Mouse (Mus musculus) CD4-positive helper T cell, adult 2 months (primary cell): ENCODE data around the gene Cnga1.
"Not testable (repeated sequence)": the region's sequence is repeated elsewhere in the genome, so short reads cannot be mapped to it uniquely, and the experiment has no call there.

ENCODE experiments used
- DNase-seq: peaks from one replicate; pipeline ENCODE4 v3.0.0-alpha.2; 2012; ENCODE audit warnings: low read depth, missing footprints, low spot score

Cnga1 gene

DNA sequence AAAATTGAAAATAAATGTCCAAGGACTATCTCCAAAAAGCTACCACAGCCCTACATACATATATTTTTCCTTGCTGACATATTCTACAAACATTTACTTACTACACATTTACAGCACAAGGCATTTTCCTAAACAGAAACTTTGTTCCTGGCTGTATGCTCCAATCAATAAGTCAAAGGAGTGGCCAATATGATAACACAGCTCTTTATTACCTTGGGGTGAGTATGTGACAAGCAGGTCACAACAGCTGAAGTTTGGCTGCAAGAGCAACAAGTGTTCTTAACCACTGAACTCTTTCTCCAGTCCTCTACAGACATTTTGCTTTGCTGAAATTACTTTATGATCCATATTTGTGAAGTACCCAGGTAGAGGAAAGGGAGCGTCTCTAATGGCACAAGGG lies 4.0 kb downstream of the Cnga1 start:
- no peak for DNase-seq

DNA sequence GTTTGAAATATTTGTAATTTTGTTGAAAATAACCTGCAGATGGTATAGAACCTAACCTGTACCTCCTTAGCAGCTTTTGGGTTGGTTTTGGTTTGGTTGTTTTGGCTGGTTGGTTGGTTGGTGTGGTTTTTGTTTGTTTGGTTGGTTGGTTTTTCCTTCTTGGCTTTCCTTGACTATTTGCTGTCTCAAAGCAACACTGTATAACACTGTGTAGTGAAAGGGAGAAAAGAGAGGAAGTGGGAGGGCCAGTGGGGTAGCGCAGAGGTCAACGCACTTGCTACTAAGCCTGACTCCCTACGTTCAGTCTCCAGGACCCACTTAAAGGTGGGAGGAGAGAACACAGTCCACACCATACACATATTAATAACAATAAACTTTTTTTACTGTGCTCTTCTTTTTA lies 7.5 kb downstream of the Cnga1 start:
- DNase-seq, result peak; percentile 50

DNA sequence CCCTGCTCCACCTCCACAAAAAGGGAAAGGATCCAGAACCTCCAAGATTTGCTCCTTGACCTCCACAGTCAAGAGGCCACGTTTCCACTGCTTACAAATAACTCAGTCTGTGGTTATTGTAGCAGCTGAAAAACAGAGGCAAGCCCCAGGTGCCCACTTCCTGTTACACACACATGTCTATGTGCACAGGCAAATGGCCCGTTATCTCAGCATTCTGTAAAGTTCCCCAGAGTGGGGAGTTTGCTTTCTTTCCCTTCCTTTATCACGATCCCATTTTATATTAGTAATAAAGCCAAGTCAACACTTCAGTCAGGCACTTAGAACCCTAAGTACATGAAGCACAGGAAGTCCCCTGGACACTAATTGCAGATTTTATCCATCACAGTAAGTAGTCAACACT lies 8.0 kb downstream of the Cnga1 start:
- DNase-seq, result peak; percentile 84

DNA sequence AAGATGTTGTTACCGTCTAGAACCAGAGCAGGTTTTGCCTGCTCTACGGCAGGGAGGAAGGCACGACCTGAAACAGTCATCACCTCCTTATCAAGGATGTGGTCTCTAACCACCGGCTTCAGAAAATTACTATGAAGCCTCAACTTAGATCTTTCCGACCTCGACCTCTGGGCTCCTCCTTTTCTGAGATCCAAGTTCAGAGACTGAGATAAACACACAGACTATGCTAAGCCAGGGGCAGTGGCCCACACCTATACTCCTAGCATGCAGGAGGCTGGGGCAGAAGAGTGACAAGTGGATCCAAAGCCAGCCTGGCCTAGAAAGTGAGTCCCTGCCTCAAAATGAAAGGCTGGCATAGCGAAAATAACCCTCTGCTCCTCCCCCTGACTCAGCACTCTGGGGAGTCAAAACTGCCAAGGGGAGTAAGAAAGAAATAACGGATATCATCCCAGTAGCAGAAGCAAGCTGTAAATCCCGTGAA lies 9.2 kb downstream of the Cnga1 start:
- peak; percentile 93 for DNase-seq

DNA sequence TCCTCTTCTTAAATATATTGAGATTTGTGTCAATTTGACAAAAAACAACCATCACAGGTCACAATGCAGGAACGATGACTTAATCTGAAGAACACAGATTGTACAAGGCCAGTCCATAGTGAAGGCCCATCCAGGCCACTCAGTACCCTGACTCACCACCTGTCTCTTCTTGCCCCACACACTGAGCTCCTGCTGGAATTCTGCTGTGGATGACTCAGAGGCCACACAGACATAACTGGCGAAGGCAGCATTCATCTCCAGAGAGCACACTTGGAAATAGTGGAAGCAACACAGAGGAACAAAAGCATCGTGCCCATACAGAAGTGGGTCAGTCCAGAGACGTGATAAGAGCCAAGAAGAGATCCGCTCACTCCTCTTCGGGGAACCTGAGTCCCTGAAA lies 14.0 kb downstream of the Cnga1 start:
- no peak for DNase-seq

DNA sequence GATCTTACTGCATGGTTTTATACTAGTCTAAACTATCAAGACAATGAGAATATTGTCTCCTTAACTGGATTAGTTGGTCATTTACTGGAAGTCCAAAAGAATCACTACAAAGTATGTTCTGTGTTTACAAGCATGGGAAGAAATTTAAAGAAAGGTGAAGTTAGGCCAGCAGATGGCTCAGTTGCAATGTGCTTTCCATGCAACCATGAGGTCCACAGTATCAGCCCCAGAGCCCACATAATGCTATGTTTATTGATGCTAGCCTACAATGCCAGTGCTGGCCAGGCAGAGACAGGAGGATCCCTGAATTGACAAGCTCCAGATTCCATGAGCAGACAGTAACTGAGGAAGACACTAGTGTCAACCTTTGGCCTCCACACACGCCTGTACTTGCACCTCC lies 23.1 kb downstream of the Cnga1 start:
- DNase-seq, result peak; percentile 41

DNA sequence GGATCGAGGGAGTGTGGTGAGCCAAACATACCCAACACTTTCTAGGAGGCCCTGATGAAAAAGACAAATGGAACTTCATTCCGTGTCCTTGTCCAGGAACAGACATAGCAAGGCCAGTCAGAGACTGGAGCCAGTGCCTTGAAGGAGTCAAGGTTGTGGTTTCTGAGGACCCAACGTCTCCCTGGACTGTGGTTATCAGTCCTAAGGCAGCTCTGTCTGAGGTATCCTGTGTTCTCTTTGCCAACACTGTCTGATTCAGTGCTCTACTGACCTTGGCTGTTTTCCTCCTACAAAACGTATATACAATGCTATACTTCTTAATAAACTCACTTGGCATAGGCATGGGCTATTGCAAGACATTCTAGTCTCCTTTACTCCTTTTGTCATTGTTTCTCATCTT lies 26.7 kb downstream of the Cnga1 start:
- DNase-seq, result no peak

DNA sequence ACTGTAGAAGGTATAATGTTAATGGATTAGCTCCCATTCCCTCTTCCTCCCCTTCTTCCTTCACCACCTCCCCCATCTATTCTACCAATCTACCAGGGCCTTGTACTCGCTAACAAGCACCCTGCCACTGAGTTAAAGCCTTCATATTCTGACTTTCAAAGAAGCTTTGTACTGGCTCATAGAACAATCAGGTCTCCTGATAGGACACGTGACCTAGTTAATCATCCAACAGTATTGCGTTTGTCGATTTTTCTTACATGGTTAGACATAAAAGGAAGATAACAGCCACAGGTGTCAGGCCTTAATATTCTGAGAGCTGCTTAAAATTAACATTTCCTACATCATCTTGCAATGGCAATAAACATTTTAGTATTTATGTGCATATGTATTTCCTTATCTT lies 40.9 kb downstream of the Cnga1 start:
- no peak for DNase-seq

DNA sequence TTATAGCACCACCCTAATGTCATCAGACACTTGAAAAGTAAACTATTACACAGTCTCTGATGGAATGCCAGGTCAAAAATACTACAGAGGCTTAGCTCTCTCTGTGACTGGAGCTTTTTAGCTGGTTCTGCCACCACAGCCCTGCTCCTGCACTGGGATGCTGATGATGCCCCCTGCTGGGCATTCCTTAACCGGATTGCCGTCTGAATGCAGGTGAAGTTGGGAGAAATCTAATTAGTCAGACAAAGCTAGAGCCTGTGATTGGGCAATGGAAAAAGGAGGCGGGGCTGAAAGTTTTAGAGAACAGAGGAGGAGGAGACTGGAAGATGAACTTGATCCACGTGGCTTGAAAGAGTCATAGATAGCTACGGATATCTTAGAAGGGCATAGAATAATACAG lies 43.1 kb downstream of the Cnga1 start:
- peak; percentile 56 for DNase-seq

DNA sequence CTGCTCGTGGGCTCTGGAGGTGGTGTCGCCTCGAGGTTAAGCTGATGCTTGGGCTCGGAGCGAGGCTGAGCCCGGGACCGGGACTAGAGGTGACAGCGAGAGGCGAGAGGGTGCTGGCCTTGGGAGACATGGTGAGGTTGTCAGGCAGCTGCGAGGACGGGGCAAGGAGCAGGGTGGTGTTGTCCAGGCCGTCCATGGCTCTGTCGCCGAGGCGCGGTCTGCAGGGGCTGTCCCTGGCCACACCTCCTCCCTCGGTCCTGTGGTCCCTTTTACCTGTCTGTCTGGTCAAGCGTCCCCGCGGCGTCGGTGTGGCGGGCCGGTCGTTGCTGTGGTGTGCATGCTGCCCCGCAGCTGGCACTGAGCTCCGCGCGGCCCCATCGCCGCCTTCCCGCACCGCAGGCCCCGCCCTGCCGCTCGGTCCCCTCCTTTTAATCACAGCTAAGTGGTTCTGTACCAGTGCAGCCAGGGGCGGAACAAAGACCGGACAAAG lies 56.8 kb downstream of the Cnga1 start, which contains the start of gene Gm5868:
Gm5868 (minus strand) TSS at position 360 of the 490 bp plus-strand sequence.
- peak; percentile 5 for DNase-seq

DNA sequence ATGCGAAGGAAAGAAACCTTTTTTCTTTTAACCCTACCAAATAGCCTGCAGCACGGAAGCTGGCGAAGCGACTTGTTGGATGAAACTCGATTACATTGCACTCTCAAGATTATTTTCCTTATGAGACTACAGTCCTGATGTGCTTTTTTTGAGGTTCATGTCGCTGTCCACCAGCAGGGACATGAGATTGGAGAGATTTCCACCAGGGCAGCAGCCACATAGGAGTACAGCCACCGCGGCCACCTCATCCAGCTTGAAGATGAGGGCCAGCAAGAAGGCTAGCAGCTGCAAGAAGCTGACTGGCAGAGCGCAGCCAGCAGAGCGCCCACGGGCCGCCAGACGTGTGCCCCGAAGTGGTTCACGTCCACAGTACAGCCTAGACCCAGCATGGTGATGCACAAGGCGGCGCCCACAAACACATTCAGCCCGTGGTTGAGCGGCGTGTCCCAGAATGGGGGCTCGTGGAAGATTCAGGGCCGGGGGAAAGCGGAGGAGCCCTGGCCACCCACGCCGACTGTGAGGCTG lies 57.3 kb downstream of the Cnga1 start:
- DNase-seq, result not testable (repeated sequence)

DNA sequence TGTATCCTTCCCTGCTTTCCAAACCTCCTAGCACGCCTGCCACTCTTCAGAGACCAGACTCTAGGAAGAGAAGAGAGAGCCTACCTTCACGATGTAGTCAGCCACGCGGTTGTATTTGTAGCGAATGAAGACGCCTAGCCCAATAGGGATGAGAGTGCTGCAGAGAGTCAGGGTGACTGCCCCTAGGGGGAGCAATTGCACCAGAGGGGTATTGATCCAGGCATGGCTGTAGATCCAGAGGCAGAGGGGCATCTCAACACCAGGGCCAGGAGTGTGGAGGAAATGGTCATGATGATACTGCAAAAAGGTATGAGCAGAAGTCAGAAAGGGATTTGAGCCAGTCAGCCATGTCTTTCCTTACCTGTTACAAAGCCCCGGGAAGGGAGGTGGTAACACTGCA lies 58.0 kb downstream of the Cnga1 start:
- DNase-seq, result peak; percentile 32

DNA sequence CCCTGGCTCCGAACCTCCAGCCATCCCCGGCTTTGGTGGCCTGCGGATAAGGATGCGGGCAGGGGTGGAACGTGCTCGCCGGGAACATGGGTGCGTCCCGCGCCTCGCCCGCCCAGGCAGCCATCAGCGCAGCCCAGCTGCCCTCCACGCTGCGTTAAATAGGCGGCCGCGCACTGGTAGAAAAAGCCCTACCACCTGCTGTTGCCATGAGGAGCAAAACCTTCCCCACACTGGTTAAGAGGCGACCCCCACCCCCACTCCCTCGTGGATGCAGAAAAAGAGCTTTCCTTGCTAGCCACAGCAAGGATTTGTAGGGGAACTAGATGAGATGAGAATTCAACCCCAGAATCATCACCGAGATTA lies 63.1 kb downstream of the Cnga1 start, which contains the start of gene Zar1:
Zar1 (minus strand) TSS at position 285 of the 363 bp plus-strand sequence.
- not testable (repeated sequence) for DNase-seq

DNA sequence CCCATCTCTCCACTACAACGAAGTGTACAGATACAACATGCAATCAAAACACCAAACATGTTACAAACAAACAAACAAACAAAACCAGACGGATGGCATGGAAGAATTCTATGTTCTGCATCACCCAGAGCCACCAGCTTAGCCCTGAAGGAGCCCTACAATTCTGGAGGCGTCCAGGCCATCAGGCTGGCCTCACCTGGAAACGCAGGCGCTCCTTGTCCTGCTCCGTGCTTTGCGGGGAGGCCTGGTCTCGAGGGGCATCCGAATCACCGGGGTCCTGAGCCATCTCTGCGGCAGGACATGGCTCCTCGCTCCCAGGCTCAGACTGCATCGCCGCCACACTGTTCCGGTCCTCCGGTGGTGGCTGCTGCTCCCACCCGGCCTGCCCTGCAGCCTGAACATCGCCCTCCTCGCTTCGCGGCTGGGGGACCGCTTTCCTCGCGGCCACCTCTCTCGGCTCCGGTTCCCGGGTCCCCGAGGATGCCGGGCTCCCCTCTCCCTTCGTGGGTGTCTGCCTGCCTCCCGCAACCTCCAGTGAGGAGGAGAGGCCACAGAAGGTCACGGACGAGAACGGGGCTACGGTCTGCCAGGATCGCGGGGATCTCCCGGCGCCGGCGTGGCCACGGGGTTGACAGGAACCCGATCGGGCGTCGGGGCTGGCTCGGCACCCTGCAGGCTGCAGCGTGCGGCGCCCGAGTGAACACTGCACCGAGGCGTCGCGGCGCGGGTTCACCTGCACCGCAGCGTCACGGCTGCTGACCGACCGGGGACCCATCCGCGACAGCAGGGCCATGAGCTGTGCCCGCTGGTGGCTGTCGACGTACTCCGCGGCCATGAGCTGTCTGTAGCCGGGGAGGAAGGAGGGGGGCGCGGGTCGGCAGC lies 63.7 kb downstream of the Cnga1 start:
- peak; percentile 15 for DNase-seq

DNA sequence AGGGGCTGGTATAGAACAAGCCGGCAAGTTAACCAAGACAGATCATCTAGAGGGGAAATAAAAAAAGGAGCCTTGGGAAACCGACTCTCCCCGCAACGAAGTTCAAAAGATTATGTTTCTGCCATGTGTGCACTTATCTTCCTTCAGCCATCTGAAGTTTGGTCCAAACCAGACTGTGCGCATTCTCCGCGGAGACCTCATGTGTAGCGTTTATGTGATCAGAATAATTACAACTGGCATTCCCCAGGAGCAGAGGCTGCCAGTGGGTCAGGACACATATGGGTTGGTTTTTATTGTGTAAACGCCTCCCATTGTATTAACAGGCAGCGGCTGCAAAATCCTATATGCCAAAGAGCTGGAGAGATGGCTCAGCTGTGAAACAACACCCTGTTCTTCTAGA lies 64.5 kb downstream of the Cnga1 start:
- DNase-seq, result not testable (repeated sequence)

DNA sequence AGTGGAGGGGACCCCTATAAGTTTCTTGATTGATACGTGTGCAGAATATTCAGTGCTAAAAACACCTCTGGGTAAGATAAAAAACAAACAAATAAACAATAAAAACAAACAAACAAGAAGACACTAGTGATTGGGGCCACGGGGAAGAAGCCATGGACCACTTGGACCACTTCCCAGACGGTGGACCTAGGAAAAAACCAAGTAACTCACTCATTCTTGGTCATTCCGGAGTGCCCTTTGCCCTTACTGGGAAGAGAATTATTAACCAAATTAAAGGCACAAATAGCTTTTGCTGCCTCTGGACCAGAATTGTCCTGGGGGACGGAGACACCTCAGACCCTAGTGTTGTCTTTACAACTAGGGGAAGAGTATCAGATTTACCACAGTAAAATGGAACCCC lies 78.5 kb downstream of the Cnga1 start:
- DNase-seq, result no peak

DNA sequence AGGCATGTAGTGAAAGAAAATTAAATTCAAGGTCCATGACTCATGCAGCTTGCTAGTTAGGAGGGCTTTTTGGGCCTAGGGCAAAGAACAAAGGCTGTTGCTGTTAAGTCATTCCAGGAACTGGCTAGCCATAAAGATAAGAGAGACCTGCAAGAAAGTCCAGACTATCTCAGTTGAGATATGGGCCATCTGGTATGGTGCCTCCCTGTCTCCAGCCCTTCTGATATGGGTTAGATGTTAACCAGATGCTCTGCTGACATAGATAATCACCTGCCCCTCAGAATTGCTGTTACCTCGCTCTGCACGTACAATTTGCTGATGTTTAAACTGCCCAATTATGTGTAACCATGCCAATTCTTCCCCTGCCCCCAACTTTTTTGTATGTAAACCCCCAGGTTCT lies 80.9 kb downstream of the Cnga1 start:
- DNase-seq, result not testable (repeated sequence)

DNA sequence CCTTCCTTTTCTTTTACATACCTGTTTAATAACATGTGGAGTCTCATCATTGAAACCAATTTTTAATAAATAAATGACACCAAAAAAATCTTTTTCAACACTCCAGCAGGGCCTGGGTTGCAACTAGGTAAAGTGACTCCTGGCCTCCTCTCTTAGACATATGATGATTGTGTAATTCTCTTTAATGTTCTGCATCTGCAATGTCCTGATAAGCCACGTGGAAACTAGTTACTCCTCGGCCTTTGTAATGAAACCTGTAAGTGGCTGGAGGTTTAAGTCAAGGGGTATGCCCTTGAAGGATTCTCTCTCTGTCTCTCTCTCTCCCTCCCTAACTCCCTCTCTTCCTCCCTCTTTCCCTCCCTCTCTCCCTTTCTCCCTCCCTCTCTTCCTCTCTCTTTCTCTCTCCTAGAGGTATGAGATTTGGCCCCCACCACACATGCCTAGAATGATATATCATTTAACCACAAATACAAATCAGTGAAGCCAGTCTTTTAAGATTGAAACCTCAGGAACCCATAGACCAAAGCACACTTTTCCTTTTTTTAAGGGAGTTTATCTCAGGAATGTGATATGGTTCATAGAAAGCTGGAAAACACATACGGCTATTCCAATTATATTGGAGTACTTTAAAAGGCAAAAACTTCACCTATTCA lies 83.0 kb downstream of the Cnga1 start:
- no peak for DNase-seq

DNA sequence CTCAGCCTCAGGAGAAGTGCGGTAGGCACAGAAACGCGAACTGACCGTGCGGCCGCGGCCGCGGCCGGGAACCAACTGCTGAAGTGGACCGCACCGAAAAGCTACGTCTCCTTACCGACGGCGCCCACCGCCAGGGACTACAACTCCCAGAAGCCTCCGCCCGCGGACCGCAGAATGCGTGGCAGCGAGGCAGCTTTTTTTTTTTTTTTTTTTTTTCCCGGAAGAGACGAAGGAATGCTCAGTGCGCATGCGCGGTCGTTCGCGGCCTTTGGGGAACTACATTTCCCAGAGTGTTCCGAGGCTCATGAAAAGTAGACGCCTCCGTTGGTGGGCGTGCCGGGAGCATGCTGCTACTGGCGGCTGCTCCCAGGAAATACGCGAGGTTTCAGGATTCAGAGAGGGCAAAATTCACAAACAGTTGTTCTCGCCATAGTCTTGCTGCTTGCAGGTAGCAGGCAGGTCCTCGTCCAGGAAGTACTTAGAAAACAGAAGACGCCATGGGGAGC lies 84.5 kb downstream of the Cnga1 start, which contains the start of gene Nfxl1:
Nfxl1 (minus strand) TSS at position 141 of the 506 bp plus-strand sequence.
- peak; percentile 97 for DNase-seq

DNA sequence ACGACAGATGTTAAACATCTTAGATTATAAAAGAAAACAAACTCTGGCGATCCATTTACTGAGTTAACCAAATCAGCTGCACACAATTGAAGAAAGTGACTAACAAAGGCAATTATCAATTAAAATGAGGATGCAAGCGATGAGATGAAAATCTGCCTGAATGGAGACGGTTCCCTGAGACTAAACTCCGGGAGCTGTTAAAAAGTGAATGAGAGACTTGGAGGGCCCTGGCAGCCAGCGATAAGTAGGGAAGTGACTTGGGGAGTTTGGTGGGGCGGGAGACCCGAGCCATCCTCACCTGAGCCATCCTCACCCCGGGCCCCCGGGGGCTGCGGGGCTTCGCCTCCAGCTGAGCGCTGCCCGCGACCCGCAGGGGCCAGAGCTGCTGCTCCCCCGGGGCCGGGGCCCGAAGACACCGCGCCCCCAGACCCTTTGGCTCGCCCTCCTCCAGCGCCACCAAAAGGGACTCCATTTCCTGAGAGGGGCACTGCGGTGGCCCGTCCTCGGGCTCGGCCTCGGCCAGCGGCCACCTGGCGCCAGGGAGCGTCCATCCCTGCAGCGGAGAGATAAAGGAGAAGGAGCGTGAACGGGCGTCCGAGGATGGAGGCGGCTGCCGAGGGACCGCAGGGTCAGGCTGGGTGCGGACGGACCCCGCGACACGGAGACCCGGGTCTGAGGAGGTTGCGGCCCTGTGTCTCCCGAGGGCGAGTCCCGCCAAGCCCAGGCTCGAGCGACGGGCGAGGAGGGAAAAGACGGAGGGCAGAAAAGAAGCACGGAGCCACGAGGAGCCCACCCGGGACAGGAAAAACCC lies 85.2 kb downstream of the Cnga1 start:
- peak; percentile 3 for DNase-seq

DNA sequence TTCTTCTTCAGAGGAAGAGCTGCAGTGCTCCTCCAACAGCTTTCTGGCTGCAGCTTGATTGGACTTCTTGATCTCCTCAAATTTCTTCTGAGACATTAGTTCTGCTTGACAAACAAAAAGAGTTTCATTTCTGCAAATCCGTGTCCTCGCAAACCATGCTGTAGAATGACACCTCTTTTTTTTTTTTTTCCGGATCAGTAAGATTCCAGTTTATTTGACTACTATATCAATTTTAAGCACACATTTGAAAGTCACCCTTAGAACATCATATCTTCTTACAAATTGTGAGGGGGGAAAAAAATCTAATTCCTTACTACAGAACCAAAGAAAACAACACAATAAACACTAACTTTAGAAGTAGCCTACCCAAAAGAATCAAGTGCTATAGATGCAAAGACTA lies 87.8 kb downstream of the Cnga1 start:
- no peak for DNase-seq
